Mouse (Mus musculus) ZHBTc4 (cell line): Measurements from ENCODE around the gene Cacnb4.

Source experiments
- DNase-seq: peaks from one replicate; pipeline ENCODE4 v3.0.0-alpha.2; 2011; ENCODE audit warnings: low read depth, low spot score

Gene Cacnb4

DNA sequence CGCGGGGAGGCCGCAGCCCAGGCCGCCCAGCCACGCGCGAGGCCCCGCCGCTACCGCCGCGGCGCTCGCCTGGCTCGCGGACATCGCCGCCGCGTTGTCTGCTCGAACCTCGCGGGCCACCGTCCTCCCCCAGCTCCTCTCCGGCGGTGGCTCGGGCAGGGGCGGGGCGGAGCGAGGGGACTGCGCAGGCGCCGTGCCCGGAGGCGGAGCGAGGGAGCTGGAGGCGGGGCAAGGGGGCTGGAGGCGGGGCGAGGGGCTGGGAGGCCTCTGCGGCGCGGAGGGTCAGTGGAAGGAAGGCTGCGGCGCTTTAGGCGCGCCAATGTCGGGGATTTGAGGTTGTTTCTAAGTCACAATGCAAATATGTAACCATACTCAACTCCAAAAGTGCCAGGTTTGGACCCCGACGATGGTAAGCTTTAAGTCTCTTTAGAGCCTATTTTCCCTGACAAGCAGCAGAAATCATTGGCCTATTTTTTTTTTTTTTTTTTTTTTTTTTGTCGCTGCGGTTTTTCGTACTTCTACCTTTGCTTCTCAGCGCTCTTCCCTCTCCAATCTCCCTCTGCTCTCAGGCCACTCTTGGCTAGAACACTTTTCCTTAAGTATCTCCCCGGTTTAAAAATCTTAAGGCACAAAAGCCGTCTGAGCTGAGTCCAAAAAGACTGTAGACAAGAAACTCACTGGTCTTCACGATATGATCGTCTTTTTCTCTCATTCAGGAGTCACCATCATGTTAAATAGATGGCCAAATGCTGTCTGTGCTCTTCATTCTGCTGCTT lies 251.7 kb downstream of the Cacnb4 start, which contains the start of gene Arl5a:
TSS of gene Arl5a (minus strand) at position 155 of the 776 bp plus-strand sequence.
- DNase-seq = peak; percentile 91

DNA sequence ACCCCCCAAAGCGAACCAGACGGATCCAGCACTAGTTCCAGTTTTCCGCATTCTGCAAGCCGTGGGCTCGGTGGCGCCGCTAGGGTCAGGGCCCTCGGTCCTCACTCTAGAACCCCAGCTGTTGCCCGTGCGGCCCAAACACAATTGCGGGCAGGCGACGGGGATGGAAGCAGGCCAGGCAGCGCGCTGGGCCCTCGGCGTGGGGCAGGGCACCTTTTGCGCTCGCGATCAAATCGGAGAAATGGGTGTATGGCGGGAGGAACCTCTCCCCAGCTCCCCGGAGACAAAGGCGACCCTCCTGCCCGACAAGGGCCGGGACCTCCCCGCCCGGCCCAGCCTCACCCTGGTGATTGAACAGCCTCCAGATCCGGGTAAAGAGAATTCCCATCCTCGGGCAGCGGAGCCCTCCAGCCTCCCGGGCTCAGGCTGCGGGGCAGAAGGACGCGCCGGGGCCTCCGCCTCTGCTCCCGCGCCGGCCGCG lies 252.3 kb downstream of the Cacnb4 start:
- DNase-seq = peak; percentile 75

DNA sequence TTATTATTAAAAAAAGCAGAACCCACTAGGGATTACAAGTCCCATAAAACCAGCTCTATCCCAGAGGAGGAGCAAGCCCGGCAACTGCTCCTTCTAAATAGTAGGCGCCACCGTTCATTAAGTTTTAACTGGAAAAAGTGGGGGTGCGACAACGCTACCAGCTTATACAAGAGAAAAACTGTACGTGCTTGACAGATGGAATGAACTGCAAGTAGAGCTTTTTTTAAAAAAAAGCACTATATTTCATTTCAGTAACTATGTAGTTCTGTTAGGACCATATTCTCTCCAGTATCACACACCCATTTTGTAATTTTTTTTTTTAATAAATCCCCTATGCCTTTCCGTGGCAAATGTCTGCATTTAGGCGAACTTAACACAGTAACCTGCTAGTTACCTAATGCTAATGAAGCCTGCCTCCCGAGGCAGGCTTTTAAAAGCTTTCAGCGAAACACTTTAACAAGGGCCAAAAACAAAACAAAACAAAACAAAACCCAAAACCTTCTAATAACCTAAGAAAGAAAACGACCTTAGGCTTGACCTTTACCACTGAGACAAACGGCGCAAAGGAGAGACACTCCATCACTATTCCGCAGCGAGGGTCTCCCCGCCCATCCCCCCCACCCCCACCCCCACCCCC lies 252.9 kb downstream of the Cacnb4 start:
- no peak for DNase-seq

DNA sequence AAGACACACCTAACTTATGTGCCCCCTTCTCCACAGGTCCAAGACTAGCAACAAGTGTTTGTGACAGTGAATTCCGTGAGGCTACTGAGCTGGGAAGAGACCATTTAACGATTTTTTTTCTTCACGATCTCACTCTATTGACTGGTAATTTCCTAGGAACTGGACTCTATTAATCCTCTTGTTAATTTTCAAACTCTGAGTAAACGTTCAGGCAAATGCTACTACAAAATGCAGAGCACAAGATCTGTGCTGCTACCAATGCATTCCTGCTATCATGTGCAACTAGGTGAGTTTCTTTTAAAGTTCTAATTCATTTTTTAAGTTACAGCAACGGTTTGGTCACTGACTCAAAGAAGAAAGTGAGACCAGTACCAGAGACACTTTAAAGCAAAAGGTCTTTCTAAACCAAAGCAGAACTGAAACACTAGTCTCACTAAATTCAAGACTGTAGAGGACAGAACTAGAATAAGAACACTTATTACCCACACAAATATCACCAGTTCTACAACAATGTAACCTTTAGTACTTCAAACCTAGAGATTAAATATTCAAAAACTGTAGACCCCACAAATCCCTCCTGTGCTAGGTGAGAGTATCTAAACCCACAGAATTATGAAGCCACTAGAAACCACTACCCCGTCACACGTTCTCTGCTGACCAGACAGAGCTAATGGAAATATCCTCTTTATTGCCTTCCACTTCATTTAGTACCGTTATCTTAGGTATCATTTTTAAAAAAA lies 253.6 kb downstream of the Cacnb4 start:
- no peak for DNase-seq

DNA sequence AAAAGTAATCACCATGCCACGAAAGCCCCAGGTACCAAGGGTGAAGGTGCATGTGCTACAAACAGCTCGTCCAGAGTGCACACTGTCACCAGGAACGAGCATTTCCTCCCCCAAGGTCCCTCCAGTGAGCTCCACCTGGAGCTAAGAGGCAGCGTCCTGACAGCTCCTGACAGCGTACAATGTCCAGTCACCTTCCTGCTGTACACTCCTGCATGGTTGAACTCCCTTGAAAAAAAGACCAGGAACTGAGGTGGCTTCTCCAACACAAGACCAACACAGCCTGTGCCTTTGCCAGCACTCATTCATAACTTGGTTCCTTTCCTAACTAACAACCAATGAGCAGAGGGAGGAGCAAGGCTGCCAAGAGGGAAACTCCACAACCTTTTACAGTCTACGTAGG lies 255.4 kb downstream of the Cacnb4 start:
- peak; percentile 22 for DNase-seq

DNA sequence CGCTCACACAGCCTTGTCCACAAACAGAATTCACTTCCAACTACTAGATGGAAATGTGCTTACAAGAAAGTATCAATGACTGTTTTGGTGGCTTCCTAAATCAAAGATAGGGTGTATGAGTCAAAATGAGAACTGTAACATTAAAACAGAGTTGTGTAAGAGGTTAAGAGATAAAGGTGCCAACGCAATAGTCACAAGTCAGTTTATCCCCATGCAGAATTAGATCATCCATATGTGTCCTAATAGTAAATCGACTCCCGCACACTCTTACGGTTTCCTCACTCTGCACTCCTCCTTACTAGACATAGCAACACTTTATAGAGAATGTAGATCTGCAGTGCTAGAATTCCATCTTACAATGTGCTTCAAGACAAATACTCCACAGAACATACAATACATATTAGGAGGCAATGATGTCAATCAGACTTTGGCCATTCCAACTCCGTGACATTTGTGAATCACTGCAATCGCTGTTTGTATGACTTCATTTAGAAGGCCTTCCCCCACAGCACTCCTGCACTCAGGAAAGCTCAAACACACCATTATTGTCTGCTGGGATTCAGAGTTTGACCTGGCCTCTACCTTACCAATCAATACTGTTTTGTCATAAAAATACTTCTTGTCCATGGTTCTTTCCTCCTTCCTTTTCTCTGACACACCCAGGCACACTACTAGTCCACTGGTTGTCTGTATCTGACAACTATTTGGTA lies 256.5 kb downstream of the Cacnb4 start:
- DNase-seq = no peak

DNA sequence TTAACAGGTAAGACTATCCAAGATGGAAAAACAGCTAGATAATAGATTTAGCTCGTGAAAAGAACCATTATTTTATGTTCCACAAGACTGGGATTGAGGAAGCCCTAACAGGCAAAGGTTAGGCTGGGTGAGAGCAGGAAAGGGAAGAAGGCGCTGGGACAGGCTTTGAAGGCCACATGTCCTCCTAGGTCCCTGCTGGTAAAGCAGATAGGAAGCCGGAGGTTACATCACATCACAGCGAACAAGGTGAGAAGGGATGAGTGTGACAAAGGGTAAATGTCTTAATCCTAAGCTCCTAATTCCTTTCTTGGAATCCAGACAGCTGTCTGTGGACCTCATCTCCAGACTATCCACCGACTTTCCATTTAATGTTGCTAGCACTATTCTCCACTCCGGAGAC lies 257.3 kb downstream of the Cacnb4 start:
- DNase-seq = no peak

DNA sequence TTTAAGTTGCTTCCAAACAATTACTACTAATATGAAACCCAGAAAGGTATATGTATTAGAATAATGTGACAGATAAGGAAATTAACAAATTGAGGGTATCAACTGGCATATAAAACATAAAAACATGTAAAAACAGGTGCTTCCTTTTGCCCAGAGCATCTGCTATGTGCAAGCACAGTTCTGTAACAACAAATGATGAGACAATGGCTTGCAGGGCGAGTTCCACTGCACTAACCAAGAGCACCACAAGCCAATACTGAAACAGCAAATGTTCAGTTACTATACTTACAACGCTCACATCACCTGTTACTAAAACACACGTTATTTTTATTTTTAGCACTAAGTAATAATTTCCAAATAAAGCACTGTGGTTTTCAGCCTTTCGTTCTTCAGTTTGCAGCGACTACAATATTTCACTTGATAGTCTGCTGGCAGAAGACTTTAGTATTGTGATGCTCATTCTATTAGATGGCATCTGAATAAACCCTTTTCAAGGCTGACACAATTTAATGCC lies 264.1 kb downstream of the Cacnb4 start:
- no peak for DNase-seq

DNA sequence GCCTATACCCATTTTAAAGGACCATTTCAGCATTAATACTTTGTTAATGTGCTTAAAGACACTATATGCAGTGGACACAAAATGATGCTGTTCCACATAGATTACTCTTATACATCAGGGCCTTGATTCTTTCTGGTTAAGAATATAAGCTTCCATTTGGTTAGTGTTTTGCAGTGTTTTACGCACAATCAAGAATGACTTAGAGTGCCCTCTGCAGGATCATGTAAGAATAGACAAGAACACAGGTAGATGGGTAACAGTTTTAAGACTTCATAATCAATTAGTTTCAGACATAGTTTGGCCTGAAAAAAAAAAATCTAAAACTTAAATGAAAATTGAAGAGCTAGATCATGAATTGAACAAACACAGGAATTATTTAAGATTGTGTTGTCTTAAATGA lies 270.2 kb downstream of the Cacnb4 start:
- DNase-seq = no peak

DNA sequence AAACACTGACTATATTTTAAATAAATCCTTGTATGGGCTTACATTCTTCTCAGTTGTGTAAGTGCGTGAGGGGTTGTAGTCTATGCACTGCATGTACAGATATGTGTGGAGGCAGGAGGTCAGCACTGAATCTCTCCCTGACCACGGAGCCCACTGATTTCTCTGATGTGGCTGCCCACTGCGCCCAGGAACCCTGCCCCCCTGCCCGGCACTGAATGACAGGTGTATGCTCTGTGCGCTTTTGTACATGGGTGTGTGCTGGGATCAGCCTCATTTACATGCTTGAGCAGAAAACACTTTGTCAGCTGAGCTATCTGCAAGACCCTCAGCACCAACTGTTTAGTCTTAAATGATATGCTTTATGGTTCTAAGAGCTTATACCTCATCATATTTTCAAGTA lies 271.4 kb downstream of the Cacnb4 start:
- no peak for DNase-seq

DNA sequence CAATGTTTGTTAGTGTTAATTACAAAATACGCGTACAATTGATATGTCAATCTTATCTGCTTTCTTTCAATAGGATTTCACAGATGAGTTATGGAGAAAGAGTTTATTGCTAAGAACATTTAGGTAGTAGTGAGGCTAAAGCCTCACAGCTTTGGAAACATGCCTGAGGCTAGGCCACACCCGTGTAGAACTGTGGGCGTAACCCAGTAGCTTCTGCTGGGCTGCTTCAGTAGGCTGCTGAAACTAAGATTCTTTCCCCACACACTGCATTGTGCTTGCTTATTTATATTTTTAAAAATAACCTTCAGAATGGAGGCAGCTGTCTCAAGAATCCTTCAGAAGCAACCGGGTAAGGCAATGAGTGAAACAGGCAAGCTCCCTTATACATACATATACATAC lies 282.1 kb downstream of the Cacnb4 start:
- DNase-seq = no peak

DNA sequence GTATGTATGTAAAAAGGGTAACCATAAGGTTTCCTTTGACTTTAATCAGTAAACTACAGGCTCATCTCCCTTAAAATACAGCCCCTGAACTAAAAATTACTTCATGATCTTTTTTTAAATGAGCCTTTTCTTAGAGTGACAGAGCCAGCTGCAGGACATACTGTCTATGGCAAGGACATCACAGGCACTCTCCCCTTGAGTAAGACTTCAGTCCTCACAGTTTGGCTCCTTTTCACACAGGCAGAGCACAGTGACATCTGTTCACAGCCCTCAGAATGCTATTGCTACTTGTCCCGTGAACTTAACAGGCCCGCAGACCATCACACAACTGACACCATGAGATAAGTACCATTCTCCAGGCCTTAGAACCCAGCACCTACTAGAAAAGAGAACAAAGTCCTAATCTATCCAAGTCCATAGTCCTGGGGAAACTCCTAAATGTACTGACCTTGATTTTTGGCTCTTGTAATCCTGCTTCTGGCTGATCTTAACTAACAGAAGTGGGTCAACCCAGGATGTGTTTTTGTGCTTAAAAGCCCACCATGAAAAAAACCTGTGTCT lies 286.1 kb downstream of the Cacnb4 start:
- no peak for DNase-seq

DNA sequence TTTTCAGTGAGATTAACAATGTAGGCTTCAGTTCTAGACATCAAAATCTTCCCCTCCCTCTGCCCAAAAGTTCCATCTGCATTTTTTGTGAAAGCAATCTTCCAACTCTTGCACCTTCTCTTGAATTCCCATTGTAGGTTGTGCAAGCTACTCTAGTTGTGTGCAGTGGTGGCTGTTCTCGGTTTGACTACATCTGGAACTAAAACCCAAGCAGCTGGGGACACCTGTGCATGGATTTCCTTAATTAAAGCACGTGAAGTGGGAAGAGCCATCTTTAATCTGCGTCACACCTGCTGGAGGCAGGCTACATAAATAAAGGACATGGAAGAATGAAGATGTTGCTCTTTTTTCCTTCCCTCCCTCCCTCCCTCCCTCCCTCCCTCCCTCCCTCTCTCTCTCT lies 286.7 kb downstream of the Cacnb4 start:
- no peak for DNase-seq

DNA sequence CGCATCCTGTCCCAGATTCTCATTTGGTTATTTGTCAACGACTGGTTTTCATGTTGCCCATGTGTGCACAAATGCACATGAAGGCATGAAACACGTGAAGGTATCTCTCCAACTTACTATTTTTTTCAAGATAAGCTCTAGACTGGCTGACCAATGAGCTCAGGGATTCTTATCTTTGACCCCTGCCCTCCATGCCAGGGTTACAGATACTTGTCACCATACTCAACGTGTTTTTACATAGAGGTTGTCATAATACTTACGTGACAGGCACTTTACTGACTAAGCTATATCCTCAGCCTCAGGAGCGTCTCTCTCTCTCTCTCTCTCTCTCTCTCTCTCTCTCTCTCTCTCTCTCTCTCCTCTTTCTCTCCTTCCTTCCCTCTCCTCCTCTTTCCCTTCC lies 290.2 kb downstream of the Cacnb4 start:
- DNase-seq = no peak

DNA sequence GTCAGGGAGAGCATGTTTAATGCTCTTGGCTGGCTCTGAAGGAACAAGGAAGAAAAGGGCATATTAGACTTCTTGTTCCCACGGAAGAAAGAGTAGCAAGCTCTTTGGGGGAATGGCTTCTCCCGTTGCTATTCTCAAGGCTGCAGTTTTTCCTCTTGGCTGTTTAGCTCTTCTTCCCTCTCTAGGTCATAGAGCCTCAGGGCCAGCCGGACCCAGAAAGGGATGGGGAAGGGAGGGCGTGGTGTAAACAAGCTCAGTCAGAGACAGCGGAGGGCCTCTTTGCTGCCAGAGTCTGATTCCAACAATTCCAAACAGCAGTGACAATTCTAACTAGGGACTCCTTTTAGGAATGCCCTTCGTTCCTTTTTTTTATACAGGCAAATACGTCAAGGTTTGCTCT lies 290.6 kb downstream of the Cacnb4 start:
- peak; percentile 29 for DNase-seq

DNA sequence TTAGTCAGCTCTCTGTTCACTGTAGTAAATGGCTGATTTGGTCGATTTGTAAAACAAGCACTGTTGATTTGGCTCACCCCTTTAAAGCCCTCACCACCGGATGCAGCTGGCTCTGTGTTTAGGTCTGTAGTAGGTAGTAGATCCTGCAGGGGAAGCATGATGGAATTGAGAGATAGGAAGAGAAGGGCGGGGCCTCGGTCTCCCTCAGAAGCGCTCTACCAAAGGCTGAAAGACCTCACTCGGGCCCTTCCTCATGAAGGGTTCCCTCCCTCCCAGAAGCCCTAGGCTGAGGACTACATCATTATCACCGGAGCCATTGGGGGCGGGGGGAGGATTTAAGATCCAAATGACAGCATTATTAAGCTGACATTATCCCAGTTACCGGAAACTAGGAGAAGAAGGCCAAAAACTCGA lies 297.8 kb downstream of the Cacnb4 start:
- DNase-seq = no peak

DNA sequence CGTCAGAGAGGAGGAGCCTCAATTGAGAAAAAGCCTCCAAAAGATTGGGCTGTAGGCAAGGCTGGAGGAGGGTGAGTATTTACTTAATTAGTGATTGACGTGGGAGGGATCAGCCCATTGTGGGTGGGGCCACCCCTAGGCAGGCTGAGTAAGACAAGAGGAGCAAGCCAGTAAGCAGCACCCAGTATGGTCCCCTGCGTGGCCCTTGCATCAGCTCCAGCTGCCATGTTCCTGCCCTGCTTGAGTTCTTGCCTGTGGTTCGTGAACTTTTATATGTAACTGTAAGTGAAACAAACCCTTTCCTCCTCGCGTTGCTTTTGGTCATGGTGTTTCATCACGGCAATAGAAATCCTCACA lies 298.2 kb downstream of the Cacnb4 start, which contains the start of gene Neb:
TSS of gene Neb (minus strand) at position 27 of the 357 bp plus-strand sequence.
- peak; percentile 41 for DNase-seq
